Mouse (Mus musculus): ENCODE measurements around the gene Oprd1.

The Oprd1 gene

GRCm38 (mm10) chr4:132137013-132137412 is 7.3 kb downstream of the Oprd1 start:
- no peak for DNase-seq (ENCODE audit: extremely low read depth, insufficient read length, low spot score)

GRCm38 (mm10) chr4:132133920-132134319 is 10.4 kb downstream of the Oprd1 start:
- DNase-seq (ENCODE audit: extremely low read depth, insufficient read length, low spot score): no peak

DNA sequence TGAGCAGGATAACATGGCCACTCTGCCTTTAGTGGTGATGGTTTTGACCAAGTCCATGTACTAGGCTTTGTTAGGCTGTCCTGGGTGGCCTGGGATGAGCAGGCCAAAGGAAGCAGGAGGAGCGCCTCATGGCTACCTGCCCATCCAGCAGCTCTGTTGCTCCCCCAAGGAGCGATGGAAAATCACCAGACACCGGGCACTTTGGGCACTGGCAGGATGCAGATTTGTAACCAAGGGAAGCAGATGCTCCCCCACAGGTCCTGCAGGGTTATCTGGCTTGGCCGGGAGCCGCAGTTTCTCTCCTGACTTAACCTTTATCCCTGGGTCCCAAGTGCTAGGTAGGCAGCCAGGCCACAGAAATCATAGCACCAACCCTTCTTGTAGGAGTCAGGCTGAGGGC is 10.9 kb downstream of the Oprd1 start:
- no peak for DNase-seq (ENCODE audit: extremely low read depth, insufficient read length, low spot score)

- no peak for DNase-seq (ENCODE audit: extremely low read depth, insufficient read length, low spot score)
Measured at GRCm38 (mm10) chr4:132132297-132132696, 12.0 kb downstream of the Oprd1 start.

GRCm38 (mm10) chr4:132131790-132132189 is 12.5 kb downstream of the Oprd1 start:
- DNase-seq (ENCODE audit: extremely low read depth, insufficient read length, low spot score): no peak

GRCm38 (mm10) chr4:132131116-132131515 is 13.2 kb downstream of the Oprd1 start:
- no peak for DNase-seq (ENCODE audit: extremely low read depth, insufficient read length, low spot score)

DNA sequence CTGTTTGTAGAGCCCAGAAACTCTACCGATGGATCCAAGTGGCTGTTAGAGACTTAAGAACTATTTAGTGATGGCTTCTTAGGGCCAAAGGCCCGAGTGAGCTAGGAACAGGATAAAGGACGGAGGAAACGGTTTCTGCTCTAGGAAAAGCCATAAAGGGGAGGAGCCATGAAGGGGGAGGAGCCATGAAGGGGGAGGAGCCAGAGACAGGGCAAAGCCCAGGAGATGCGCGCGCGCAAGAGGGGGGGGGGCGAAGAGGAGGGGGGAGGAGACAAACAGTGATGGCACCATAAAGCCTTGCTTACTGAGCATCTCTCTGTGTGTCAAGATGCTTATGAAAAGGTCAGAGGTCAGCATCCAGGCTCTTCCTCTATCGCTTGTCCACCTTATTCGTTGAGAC is 13.6 kb downstream of the Oprd1 start:
- no peak for DNase-seq (ENCODE audit: extremely low read depth, insufficient read length, low spot score)

GRCm38 (mm10) chr4:132130134-132130533 is 14.2 kb downstream of the Oprd1 start:
- DNase-seq (ENCODE audit: extremely low read depth, insufficient read length, low spot score): no peak

- no peak for DNase-seq (ENCODE audit: extremely low read depth, insufficient read length, low spot score)
Measured at GRCm38 (mm10) chr4:132128997-132129636, 15.2 kb downstream of the Oprd1 start.

DNA sequence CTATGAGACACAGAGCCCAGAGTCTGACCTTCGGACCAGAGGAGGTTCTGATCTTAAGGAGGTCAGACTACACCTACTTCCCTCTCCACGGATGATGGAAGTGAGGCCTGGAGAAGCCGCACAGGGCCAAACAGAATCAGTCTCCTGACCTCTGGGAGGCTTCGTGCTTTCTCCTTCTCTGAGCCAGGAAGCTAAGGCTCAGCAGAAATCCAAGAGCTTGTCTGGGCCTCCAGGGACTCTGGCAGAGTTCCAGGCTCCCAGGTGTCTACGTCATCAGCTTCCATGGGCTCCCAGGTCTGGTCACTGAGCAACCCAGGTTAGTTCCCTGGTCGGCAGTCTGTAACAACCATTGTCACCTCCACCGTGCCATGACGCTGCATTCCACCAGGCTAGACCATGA is 17.2 kb downstream of the Oprd1 start:
- no peak for DNase-seq (ENCODE audit: extremely low read depth, insufficient read length, low spot score)

- DNase-seq (ENCODE audit: extremely low read depth, insufficient read length, low spot score): no peak
Measured at GRCm38 (mm10) chr4:132123166-132123565, 21.1 kb downstream of the Oprd1 start.

GRCm38 (mm10) chr4:132121674-132122073 is 22.6 kb downstream of the Oprd1 start:
- DNase-seq (ENCODE audit: extremely low read depth, insufficient read length, low spot score): no peak

- DNase-seq (ENCODE audit: extremely low read depth, insufficient read length, low spot score): no peak
Measured at GRCm38 (mm10) chr4:132119566-132119965, 24.7 kb downstream of the Oprd1 start.

DNA sequence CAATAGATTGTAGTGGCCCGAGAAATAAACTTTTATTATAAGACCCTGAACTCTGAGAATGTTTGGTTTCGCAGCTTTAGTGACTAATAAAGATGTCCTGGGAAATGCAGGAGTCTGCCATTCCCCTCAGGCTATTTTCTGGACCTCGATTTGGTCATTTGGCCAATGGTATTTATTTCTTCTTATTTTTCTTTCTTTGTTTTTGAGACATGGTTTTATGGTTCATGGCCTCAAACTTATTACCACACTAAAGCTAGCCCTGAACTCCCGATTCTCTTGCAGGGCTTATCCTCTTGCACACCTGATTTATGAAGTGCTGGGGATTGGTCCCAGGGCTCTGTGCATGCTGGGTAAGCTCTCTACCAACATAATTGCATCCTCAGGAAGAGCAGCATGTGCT is 28.0 kb downstream of the Oprd1 start:
- no peak for DNase-seq (ENCODE audit: extremely low read depth, insufficient read length, low spot score)

DNA sequence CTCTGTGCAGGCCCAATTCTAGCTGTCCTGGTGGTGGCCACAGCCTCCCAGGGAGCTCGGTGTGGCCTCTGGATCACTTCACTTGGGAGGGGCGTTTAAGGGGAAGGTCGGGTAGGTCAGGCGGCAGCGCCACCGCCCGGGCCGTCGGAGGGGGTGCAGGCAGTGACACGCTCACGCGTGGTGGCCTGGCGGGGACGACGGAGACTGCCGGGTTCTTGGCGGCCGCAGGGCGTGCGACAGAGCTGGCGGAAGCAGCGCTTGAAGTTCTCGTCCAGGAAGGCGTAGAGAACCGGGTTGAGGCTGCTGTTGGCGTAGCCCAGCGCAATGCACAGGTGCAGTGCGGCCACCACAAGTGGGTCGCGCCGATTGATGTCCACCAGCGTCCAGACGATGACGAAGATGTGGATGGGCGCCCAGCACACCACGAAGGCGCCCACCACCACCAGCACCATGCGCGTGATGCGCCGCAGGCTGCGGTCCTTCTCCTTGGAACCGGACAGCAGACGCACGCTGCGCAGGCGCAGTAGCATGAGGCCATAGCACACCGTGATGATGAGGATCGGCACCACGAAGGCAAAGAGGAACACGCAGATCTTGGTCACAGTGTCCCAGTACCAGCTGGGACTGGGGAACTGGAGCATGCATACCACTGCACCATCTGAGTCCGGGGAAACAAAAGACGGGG is 30.7 kb downstream of the Oprd1 start:
- peak; percentile 9 for DNase-seq (ENCODE audit: extremely low read depth, insufficient read length, low spot score)

DNA sequence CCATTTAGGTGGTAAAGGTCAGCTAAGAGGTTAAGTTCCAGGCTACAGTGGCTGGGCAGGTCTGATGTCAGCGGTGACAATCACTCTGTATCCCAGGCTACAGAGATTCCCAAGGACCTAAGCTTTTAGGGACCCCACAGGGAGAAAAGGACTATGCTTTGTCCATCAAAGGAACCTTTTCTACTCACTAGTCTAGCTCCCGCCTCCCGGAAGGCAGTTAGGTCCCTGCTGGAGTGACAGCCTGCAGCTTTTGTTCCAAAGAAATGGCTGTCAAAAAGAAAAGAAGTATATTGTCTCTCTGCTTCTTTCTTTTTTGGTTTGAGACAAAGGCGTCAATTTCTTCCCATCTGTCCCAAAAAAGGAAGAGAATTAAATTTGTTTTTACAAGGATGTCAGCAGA is 33.1 kb downstream of the Oprd1 start:
- no peak for DNase-seq (ENCODE audit: extremely low read depth, insufficient read length, low spot score)

- no peak for DNase-seq (ENCODE audit: extremely low read depth, insufficient read length, low spot score)
Measured at GRCm38 (mm10) chr4:132108221-132108620, 36.1 kb downstream of the Oprd1 start.

GRCm38 (mm10) chr4:132101152-132101551 is 43.1 kb downstream of the Oprd1 start:
- no peak for DNase-seq (ENCODE audit: extremely low read depth, insufficient read length, low spot score)

DNA sequence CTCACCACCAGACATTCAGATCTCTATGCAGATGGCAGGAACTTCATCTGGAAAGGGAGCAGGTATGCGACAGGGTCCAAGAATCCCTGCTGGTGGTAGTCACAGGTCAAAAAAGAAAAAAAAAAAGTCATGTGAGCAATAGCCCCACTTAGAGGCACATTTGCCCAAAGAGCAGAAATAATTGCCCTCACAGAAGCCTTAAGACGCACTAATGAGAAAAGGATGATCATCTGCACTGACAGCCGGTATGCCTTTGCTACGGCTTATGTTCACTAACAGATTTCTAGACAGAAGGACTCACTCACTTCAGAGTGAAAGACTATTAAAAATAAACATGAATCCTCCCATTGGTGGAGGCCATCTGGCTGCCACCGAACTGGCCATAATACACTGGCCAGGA is 44.7 kb downstream of the Oprd1 start:
- no peak for DNase-seq (ENCODE audit: extremely low read depth, insufficient read length, low spot score)

- DNase-seq (ENCODE audit: extremely low read depth, insufficient read length, low spot score): no peak
Measured at GRCm38 (mm10) chr4:132095043-132095442, 49.2 kb downstream of the Oprd1 start.

- no peak for DNase-seq (ENCODE audit: extremely low read depth, insufficient read length, low spot score)
Measured at GRCm38 (mm10) chr4:132093928-132094327, 50.4 kb downstream of the Oprd1 start.

DNA sequence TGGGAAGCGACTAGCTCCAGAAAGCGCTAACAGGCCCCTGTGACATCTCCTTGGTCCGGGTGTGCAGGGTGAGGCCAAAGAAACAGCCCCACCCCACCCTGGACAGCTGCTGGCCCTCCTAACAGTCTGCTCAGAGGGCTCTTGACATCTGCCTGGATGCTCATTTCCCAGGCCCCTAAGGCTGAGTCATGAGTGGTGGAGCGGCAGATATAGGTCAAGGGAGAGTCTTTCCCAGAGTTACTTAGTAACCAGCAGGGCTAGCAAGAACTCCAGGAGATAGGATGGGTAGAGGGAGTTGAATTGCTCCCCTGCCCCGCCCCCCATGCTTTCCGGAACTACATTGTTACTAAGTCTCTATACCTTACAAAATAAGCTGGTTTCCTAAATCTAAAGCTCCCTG is 51.1 kb downstream of the Oprd1 start:
- DNase-seq (ENCODE audit: extremely low read depth, insufficient read length, low spot score): no peak

- DNase-seq (ENCODE audit: extremely low read depth, insufficient read length, low spot score): peak; percentile 26
Measured at GRCm38 (mm10) chr4:132088921-132089320, 55.4 kb downstream of the Oprd1 start.
